Mouse (Mus musculus) v-Abl transformed pro-B cells (cell line): ENCODE measurements around the gene Cdk19.
"Not testable (repeated sequence)": the region's sequence is repeated elsewhere in the genome, so short reads cannot be mapped to it uniquely, and the experiment has no call there.

Experiments used
- in situ Hi-C, 2 experiments: fragments of 400-800 bp; cut with MboI; formaldehyde crosslinking; loops; one replicate each; pipeline ENCODE4 v1.15.1; 2025; ENCODE audit not compliant: unreplicated experiment in 2 of 2

The Cdk19 gene

GRCm38 (mm10) chr10:40376286-40376685 lies 36.9 kb downstream of the Cdk19 start:
- in situ Hi-C loops, result no loop called here

- in situ Hi-C loops, result no loop called here
These were observed 38.9 kb downstream of the Cdk19 start for GRCm38 (mm10) chr10:40378284-40378683.

GRCm38 (mm10) chr10:40379682-40380081 lies 40.3 kb downstream of the Cdk19 start:
- in situ Hi-C loops, result no loop called here

GRCm38 (mm10) chr10:40385397-40385796 lies 46.0 kb downstream of the Cdk19 start:
- in situ Hi-C loops, result no loop called here

GRCm38 (mm10) chr10:40386126-40386525 lies 46.8 kb downstream of the Cdk19 start:
- in situ Hi-C loops, result no loop called here

GRCm38 (mm10) chr10:40393447-40394143 lies 54.2 kb downstream of the Cdk19 start:
- in situ Hi-C loops, result no loop called here

- in situ Hi-C loops, result no loop called here
These were observed 59.5 kb downstream of the Cdk19 start for GRCm38 (mm10) chr10:40398842-40399241.

- in situ Hi-C loops, result no loop called here
These were observed 60.0 kb downstream of the Cdk19 start for GRCm38 (mm10) chr10:40399328-40399727.

GRCm38 (mm10) chr10:40400293-40400692 lies 60.9 kb downstream of the Cdk19 start:
- in situ Hi-C loops, result no loop called here

- in situ Hi-C loops, result no loop called here
These were observed 67.3 kb downstream of the Cdk19 start for GRCm38 (mm10) chr10:40406655-40407054.

GRCm38 (mm10) chr10:40409336-40409735 lies 70.0 kb downstream of the Cdk19 start:
- in situ Hi-C loops, result no loop called here

- in situ Hi-C loops, result no loop called here
These were observed 72.0 kb downstream of the Cdk19 start for GRCm38 (mm10) chr10:40411370-40411769.

GRCm38 (mm10) chr10:40416944-40417343 lies 77.6 kb downstream of the Cdk19 start:
- in situ Hi-C loops, result no loop called here

- in situ Hi-C loops, result no loop called here
These were observed 80.5 kb downstream of the Cdk19 start for GRCm38 (mm10) chr10:40419841-40420240.

- in situ Hi-C loops, result no loop called here
These were observed 81.3 kb downstream of the Cdk19 start for GRCm38 (mm10) chr10:40420703-40421102.

GRCm38 (mm10) chr10:40421724-40422123 lies 82.4 kb downstream of the Cdk19 start:
- in situ Hi-C loops, result no loop called here

GRCm38 (mm10) chr10:40422696-40423095 lies 83.3 kb downstream of the Cdk19 start:
- in situ Hi-C loops, result no loop called here

GRCm38 (mm10) chr10:40424428-40424827 lies 85.1 kb downstream of the Cdk19 start:
- in situ Hi-C loops, result not testable (repeated sequence)

- in situ Hi-C loops, result no loop called here
These were observed 86.1 kb downstream of the Cdk19 start for GRCm38 (mm10) chr10:40425243-40426095.

- in situ Hi-C loops, result no loop called here
These were observed 86.7 kb downstream of the Cdk19 start for GRCm38 (mm10) chr10:40426096-40426450.

- in situ Hi-C loops, result no loop called here
These were observed 89.3 kb downstream of the Cdk19 start for GRCm38 (mm10) chr10:40428633-40429032.

GRCm38 (mm10) chr10:40429081-40429480 lies 89.7 kb downstream of the Cdk19 start:
- in situ Hi-C loops, result no loop called here
